Mouse (Mus musculus): Measurements from ENCODE around the gene Cyfip1.

DNA sequence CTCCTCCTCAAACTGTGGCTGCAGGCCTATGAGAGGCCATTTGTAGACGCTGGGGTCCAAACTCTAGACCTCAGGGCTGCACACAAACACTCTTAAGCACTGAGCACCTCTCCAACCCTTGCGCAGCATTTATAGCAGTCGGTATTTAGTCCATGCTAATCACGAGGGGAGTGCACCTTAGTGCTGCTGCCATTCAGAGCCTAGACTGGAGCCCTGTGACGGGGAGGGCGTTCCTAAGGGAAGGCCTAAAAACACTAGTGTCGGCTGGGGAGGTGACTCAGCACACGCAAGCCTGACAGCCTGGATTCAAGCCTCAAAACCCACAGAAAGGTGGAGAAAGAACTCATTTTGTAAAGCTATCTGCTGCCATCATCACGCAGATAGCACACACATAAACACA is 14.0 kb upstream of the Cyfip1 start:
- TF ChIP-seq ZC3H11A (IDR thresholded peaks at IDR 0.05; ENCODE audit: borderline replicate concordance, low read depth, low read length) (no peak), ZNF384 (IDR thresholded peaks at IDR 0.05; ENCODE audit: low read depth, low read length) (no peak), CHD2 (IDR thresholded peaks at IDR 0.05; ENCODE audit: low read depth, low read length) (no peak)

Measured in ES-E14 (cell line).